Comparison of ENCODE assay signal across 8 mouse cellular contexts in the genomic region with DNA sequence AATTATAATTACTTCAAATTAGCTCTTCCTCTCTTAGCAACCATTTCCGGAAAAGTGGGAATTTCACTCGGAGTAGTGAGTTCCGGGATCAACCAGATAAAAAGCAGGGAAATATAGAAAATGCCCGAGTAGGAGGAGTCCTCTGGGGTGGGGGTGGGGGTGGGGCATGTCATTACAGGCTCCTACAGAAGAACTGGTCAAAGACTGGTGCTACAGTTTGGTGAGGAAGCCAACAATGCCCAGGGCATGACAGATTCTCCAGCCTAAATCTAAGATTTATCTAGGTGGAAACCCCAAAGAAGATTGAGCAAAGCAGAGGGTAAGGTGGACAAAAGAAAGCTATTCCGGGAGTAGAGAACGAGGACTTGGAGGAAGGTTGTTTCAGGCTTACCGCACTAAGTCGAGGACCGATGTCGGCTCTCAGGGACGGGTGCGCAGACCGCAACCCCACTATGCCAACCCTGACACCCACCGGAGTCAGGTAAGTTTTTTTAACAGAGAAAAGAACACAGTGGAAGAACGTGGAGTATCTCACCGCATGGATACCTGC. TPM values are rescaled to one million over a fixed set of nuclear protein-coding genes. Genes with fewer than 3 reads are reported as not detected.
A peak's percentile ranks its signal among the peaks of the same experiment; 100 is the strongest.
DNase-seq lines count a peak whose midpoint lies in the region; ATAC-seq and TF ChIP-seq lines count a peak whose summit lies in the region.

No protein-coding gene starts in this region.

- H3K9ac ChIP-seq in lung, postnatal 0 days (replicated peaks; ENCODE audit: low read depth), result peak overlapping the region; percentile 69
- H3K9ac ChIP-seq in embryonic facial prominence, embryonic 14.5 days (ENCODE audit: low read depth, low read length), result peak overlapping the region; percentile 78
- peak overlapping the region; percentile 73 for H3K9ac ChIP-seq in neural tube, embryonic 15.5 days (replicated peaks)

- no peak for TF ChIP-seq CTCF in lung, postnatal 0 days (IDR thresholded peaks at IDR 0.05)

- H3K27me3 ChIP-seq in lung, postnatal 0 days (replicated peaks; ENCODE audit: insufficient read depth, low read length), result no peaks in the 10 kb centered on the region
- no peaks in the 10 kb centered on the region for H3K27me3 ChIP-seq in embryonic facial prominence, embryonic 14.5 days (replicated peaks; ENCODE audit: control insufficient read depth, insufficient read depth, low read length)
- H3K27me3 ChIP-seq in limb, embryonic 10.5 days (ENCODE audit: low read depth, poor library complexity, severe bottlenecking), result no peaks in the 10 kb centered on the region
- H3K27me3 ChIP-seq in neural tube, embryonic 15.5 days (replicated peaks), result no peaks in the 10 kb centered on the region

- WGBS in lung, postnatal 0 days, result under 1% methylated on average over 16 of the region's 16 CpGs
- 1% methylated on average over 16 of the region's 16 CpGs for WGBS in embryonic facial prominence, embryonic 14.5 days
- WGBS in limb, embryonic 10.5 days, result 2% methylated on average over 16 of the region's 16 CpGs
- 2% methylated on average over 16 of the region's 16 CpGs for WGBS in neural tube, embryonic 15.5 days

- no peak for TF ChIP-seq EP300 in lung, postnatal 0 days (IDR thresholded peaks at IDR 0.05)

- H3K4me1 ChIP-seq in lung, postnatal 0 days (ENCODE audit: insufficient read depth, low read depth, low read length), result peaks cover 4% of the 10 kb centered on the region
- peaks cover 23% of the 10 kb centered on the region for H3K4me1 ChIP-seq in embryonic facial prominence, embryonic 14.5 days (ENCODE audit: control insufficient read depth, insufficient read depth, low read length)
- H3K4me1 ChIP-seq in limb, embryonic 10.5 days, result peaks cover 34% of the 10 kb centered on the region
- peaks cover 52% of the 10 kb centered on the region for H3K4me1 ChIP-seq in neural tube, embryonic 15.5 days

- no peaks in the 10 kb centered on the region for H3K9me3 ChIP-seq in lung, postnatal 0 days (ENCODE audit: low read length)
- H3K9me3 ChIP-seq in embryonic facial prominence, embryonic 14.5 days (ENCODE audit: control insufficient read depth, low read length), result no peaks in the 10 kb centered on the region
- H3K9me3 ChIP-seq in limb, embryonic 10.5 days (replicated peaks), result no peaks in the 10 kb centered on the region
- H3K9me3 ChIP-seq in neural tube, embryonic 15.5 days (replicated peaks), result no peaks in the 10 kb centered on the region

- peak; percentile 50 for DNase-seq in lung, postnatal 0 days (ENCODE audit: low spot score)
- DNase-seq in lung, postnatal 10 days, result no peak
- no peak for DNase-seq in embryonic facial prominence, embryonic 14.5 days (ENCODE audit: low spot score)
- DNase-seq in limb, embryonic 10.5 days (ENCODE audit: low spot score), result no peak
- no peak for DNase-seq in cerebellum, postnatal 36 days
- DNase-seq in gastrocnemius, adult 18-20 months (ENCODE audit: low spot score), result no peak
- no peak for DNase-seq in right cerebral cortex, adult 18-20 months

- H3K4me3 ChIP-seq in lung, postnatal 0 days (ENCODE audit: low read depth, low read length), result peak overlapping the region; percentile 78
- H3K4me3 ChIP-seq in embryonic facial prominence, embryonic 14.5 days (ENCODE audit: low read depth, low read length), result peak overlapping the region; percentile 72
- peak overlapping the region; percentile 76 for H3K4me3 ChIP-seq in limb, embryonic 10.5 days
- peak overlapping the region; percentile 81 for H3K4me3 ChIP-seq in neural tube, embryonic 15.5 days (replicated peaks)

- peak overlapping the region; percentile 74 for H3K27ac ChIP-seq in lung, postnatal 0 days (ENCODE audit: low read length)
- H3K27ac ChIP-seq in embryonic facial prominence, embryonic 14.5 days (replicated peaks; ENCODE audit: low read depth, low read length), result peak overlapping the region; percentile 81
- peak overlapping the region; percentile 89 for H3K27ac ChIP-seq in limb, embryonic 10.5 days
- H3K27ac ChIP-seq in neural tube, embryonic 15.5 days (replicated peaks), result peak overlapping the region; percentile 87

- peak; percentile 38 for ATAC-seq in lung, postnatal 0 days
- peak; percentile 46 for ATAC-seq in embryonic facial prominence, embryonic 14.5 days (ENCODE audit: low read depth)
- ATAC-seq in neural tube, embryonic 15.5 days (ENCODE audit: low FRiP score), result peak; percentile 55

- H3K4me2 ChIP-seq in lung, postnatal 0 days (replicated peaks; ENCODE audit: low read depth, low read length), result peak overlapping the region; percentile 65
- H3K4me2 ChIP-seq in embryonic facial prominence, embryonic 14.5 days (ENCODE audit: low read depth, low read length), result peak overlapping the region; percentile 83
- H3K4me2 ChIP-seq in neural tube, embryonic 15.5 days, result peak overlapping the region; percentile 92

- H3K36me3 ChIP-seq in lung, postnatal 0 days (ENCODE audit: insufficient read depth, low read length), result no peaks in the 10 kb centered on the region; the same call in 1 of the 2 replicates
- peaks cover 48% of the 10 kb centered on the region for H3K36me3 ChIP-seq in embryonic facial prominence, embryonic 14.5 days (ENCODE audit: control insufficient read depth, insufficient read depth, low read length)
- peaks cover 67% of the 10 kb centered on the region for H3K36me3 ChIP-seq in limb, embryonic 10.5 days
- H3K36me3 ChIP-seq in neural tube, embryonic 15.5 days, result peaks cover 12% of the 10 kb centered on the region

RNA-seq across cellular contexts. Expression of a gene that starts 0.3 kb away (rescaled TPM):
- polyA plus RNA-seq in lung, postnatal 0 days (2015; fragmentation: Nextera tagmentation; extraction: Ambion mirVana), result 28.6 and 29.4 TPM in 2 replicates
- 68.6 and 72.0 TPM in 2 replicates for polyA plus RNA-seq in embryonic facial prominence, embryonic 14.5 days (2014; fragmentation: Nextera tagmentation; extraction: Ambion mirVana)
- polyA plus RNA-seq in limb, embryonic 10.5 days (2016; fragmentation: Nextera tagmentation; extraction: Ambion mirVana), result 91.5 and 108 TPM in 2 replicates
- 67.2 and 76.2 TPM in 2 replicates for polyA plus RNA-seq in neural tube, embryonic 15.5 days (2015; fragmentation: Nextera tagmentation; extraction: Ambion mirVana)
- 10 to 100 TPM; 31.4 to 34.8 TPM for total RNA-seq in gastrocnemius, adult 18-20 months (2021)

RNA-seq across cellular contexts. Expression of a gene that starts 18.1 kb away (rescaled TPM):
- polyA plus RNA-seq in lung, postnatal 0 days (2015; fragmentation: Nextera tagmentation; extraction: Ambion mirVana), result 13.9 and 19.7 TPM in 2 replicates
- 14.9 and 17.1 TPM in 2 replicates for polyA plus RNA-seq in embryonic facial prominence, embryonic 14.5 days (2014; fragmentation: Nextera tagmentation; extraction: Ambion mirVana)
- 32.7 and 33.8 TPM in 2 replicates for polyA plus RNA-seq in limb, embryonic 10.5 days (2016; fragmentation: Nextera tagmentation; extraction: Ambion mirVana)
- 14.8 and 20.1 TPM in 2 replicates for polyA plus RNA-seq in neural tube, embryonic 15.5 days (2015; fragmentation: Nextera tagmentation; extraction: Ambion mirVana)
- 10 to 100 TPM in 1 of 2 experiments, 1 to 10 TPM in 1; 6.8 to 12.7 TPM for total RNA-seq in gastrocnemius, adult 18-20 months (2021)

RNA-seq across cellular contexts. Expression of a gene that starts 18.1 kb away (rescaled TPM):
- polyA plus RNA-seq in lung, postnatal 0 days (2015; fragmentation: Nextera tagmentation; extraction: Ambion mirVana), result 24.3 and 25.1 TPM in 2 replicates
- polyA plus RNA-seq in embryonic facial prominence, embryonic 14.5 days (2014; fragmentation: Nextera tagmentation; extraction: Ambion mirVana), result 61.5 and 65.3 TPM in 2 replicates
- polyA plus RNA-seq in limb, embryonic 10.5 days (2016; fragmentation: Nextera tagmentation; extraction: Ambion mirVana), result 134 TPM in 2 replicates
- polyA plus RNA-seq in neural tube, embryonic 15.5 days (2015; fragmentation: Nextera tagmentation; extraction: Ambion mirVana), result 55.0 and 65.1 TPM in 2 replicates
- total RNA-seq in gastrocnemius, adult 18-20 months (2021), result 10 to 100 TPM in 1 of 2 experiments, 1 to 10 TPM in 1; 8.0 to 10.5 TPM

RNA-seq across cellular contexts. Expression of a gene that starts 37.1 kb away (rescaled TPM):
- polyA plus RNA-seq in lung, postnatal 0 days (2015; fragmentation: Nextera tagmentation; extraction: Ambion mirVana), result 23.4 and 26.8 TPM in 2 replicates
- 41.1 and 50.0 TPM in 2 replicates for polyA plus RNA-seq in embryonic facial prominence, embryonic 14.5 days (2014; fragmentation: Nextera tagmentation; extraction: Ambion mirVana)
- 87.3 and 113 TPM in 2 replicates for polyA plus RNA-seq in limb, embryonic 10.5 days (2016; fragmentation: Nextera tagmentation; extraction: Ambion mirVana)
- 119 and 132 TPM in 2 replicates for polyA plus RNA-seq in neural tube, embryonic 15.5 days (2015; fragmentation: Nextera tagmentation; extraction: Ambion mirVana)
- 1 to 10 TPM; 2.3 to 2.7 TPM for total RNA-seq in gastrocnemius, adult 18-20 months (2021)

RNA-seq across cellular contexts. Expression of a gene that starts 45.8 kb away (rescaled TPM):
- polyA plus RNA-seq in lung, postnatal 0 days (2015; fragmentation: Nextera tagmentation; extraction: Ambion mirVana), result 53.0 and 54.5 TPM in 2 replicates
- 48.3 and 54.1 TPM in 2 replicates for polyA plus RNA-seq in embryonic facial prominence, embryonic 14.5 days (2014; fragmentation: Nextera tagmentation; extraction: Ambion mirVana)
- polyA plus RNA-seq in limb, embryonic 10.5 days (2016; fragmentation: Nextera tagmentation; extraction: Ambion mirVana), result 48.9 and 55.3 TPM in 2 replicates
- 42.4 and 47.9 TPM in 2 replicates for polyA plus RNA-seq in neural tube, embryonic 15.5 days (2015; fragmentation: Nextera tagmentation; extraction: Ambion mirVana)
- 10 to 100 TPM; 20.0 to 24.1 TPM for total RNA-seq in gastrocnemius, adult 18-20 months (2021)
